Mouse (Mus musculus): ENCODE results near the gene Stpg3. TPM values are rescaled to one million over a fixed set of nuclear protein-coding genes. Genes with fewer than 3 reads are reported as not detected.

Stpg3 gene
- total and polyA plus RNA-seq, 3 experiments = not detected

DNA sequence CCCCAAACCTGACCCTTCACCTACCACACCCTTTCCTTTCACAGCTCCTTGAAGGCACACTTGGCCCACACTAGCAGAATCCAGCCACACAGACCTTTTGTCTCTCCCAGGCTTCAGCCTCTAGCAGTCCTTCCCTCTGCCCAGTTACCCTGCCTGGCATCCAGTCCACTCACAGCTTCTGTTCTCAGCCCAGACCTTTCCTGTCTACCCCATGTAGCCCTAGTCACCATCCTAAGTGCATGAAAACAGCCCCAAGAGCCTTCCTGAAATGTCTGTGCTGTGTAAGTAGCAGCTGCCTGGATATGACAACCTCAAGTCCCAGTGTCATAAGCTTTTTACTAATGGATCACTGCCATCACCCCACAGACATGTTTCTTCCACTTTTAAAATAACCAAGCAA, 16.5 kb downstream of the Stpg3 start:
- H3K4me3 ChIP-seq (replicated peaks in 1 of 3; ENCODE audit: low read depth in 2 of 3, low read length in 2 of 3, poor library complexity in 1 of 3) = no peak overlapping the region
- no peak overlapping the region for H3K4me2 ChIP-seq (ENCODE audit: insufficient read depth, low read depth, poor library complexity, severe bottlenecking)
- DNase-seq (ENCODE audit: extremely low read depth) = no peak
- H3K27ac ChIP-seq (ENCODE audit: insufficient read depth, low read depth) = no peak overlapping the region
- in situ Hi-C loops (cut with MboI; ENCODE audit: low pct_ligation_motif_present, low pct_unique_long_range_greater_than_20kb, low sequenced_read_pairs) (no loop called here), dilution Hi-C loops (cut with MboI; ENCODE audit: extremely low pct_ligation_motif_present, extremely low pct_unique_long_range_greater_than_20kb, low sequenced_read_pairs) (no loop called here)
- H3K79me2 ChIP-seq (replicated peaks; ENCODE audit: control insufficient read depth, extremely low read depth, insufficient read depth, poor library complexity, severe bottlenecking) = peaks cover 13% of the 10 kb centered on the region
- H3K27me3 ChIP-seq (replicated peaks) = no peaks in the 10 kb centered on the region
- no peak for TF ChIP-seq USF1 (IDR thresholded peaks at IDR 0.05; ENCODE audit: low read depth, low read length)
- 0 out of 2 replicates have a peak, but pooled peaks have one; percentile 5 for TF ChIP-seq POLR2A (IDR thresholded peaks at IDR 0.05; ENCODE audit: low read depth, low read length)
- H3K36me3 ChIP-seq (replicated peaks in 1 of 2; ENCODE audit: control insufficient read depth in 1 of 2, insufficient read depth in 1 of 2, low read length in 1 of 2) = peaks cover 35 to 65% of the 10 kb centered on the region in 2 experiments
- H3K9ac ChIP-seq (ENCODE audit: insufficient read depth, low read depth) = no peak overlapping the region
- H3K4me1 ChIP-seq (ENCODE audit: control insufficient read depth in 1 of 2, insufficient read depth in 2 of 2) = peaks cover 14 to 33% of the 10 kb centered on the region in 2 experiments
- H3K9me3 ChIP-seq (replicated peaks; ENCODE audit: low read length) = no peaks in the 10 kb centered on the region

DNA sequence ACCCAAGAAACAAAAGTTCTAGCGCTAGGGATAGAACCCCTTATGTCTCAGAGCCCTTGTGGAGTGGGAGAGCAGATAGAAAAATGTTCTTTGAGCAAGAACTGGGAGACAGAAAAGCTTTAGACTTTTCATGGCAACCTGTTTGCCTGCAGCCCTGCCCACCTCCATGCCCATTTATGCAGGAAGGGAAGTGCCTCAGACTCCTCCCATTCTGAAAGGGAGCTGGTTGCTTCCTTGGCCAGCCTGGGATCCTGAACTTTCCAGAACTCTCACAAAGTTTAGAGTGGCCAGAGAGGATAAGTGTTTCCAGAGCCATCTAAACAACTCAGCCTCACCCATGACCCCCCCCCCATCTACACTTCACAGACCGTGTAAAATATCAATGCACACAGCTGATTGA, 17.2 kb downstream of the Stpg3 start:
- in situ Hi-C loops (cut with MboI; ENCODE audit: low pct_ligation_motif_present, low pct_unique_long_range_greater_than_20kb, low sequenced_read_pairs) = no loop called here
- H3K4me2 ChIP-seq (ENCODE audit: insufficient read depth, low read depth, poor library complexity, severe bottlenecking) = peak overlapping the region; percentile 62
- H3K27me3 ChIP-seq (replicated peaks) = no peaks in the 10 kb centered on the region
- no peak for TF ChIP-seq MAZ (IDR thresholded peaks at IDR 0.05; ENCODE audit: low read depth, low read length)
- no peak for TF ChIP-seq BHLHE40 (IDR thresholded peaks at IDR 0.05; ENCODE audit: low read depth, low read length)
- no peak for TF ChIP-seq RCOR1 (conservative IDR thresholded peaks at IDR 0.05; ENCODE audit: low read depth, low read length)
- no peak for TF ChIP-seq PAX5 (IDR thresholded peaks at IDR 0.05; ENCODE audit: low read length)
- no peak for TF ChIP-seq HCFC1 (IDR thresholded peaks at IDR 0.05; ENCODE audit: low read depth, low read length)
- TF ChIP-seq ZKSCAN1 (IDR thresholded peaks at IDR 0.05; ENCODE audit: borderline replicate concordance, low read depth, low read length) = no peak
- no peak for TF ChIP-seq USF1 (IDR thresholded peaks at IDR 0.05; ENCODE audit: low read depth, low read length)
- TF ChIP-seq MAFK (IDR thresholded peaks at IDR 0.05; ENCODE audit: insufficient replicate concordance, low read length) = no peak
- no peak for TF ChIP-seq NELFE (IDR thresholded peaks at IDR 0.05; ENCODE audit: low read depth, low read length)
- TF ChIP-seq ETS1 (conservative IDR thresholded peaks at IDR 0.05; ENCODE audit: low read depth, low read length) = no peak
- TF ChIP-seq SIN3A (IDR thresholded peaks at IDR 0.05; ENCODE audit: low read length) = no peak
- no peak for TF ChIP-seq CHD2 (IDR thresholded peaks at IDR 0.05; ENCODE audit: low read length)
- no peak for TF ChIP-seq TCF12 (IDR thresholded peaks at IDR 0.05; ENCODE audit: low read depth, low read length)
- TF ChIP-seq POLR2AphosphoS2 (IDR thresholded peaks at IDR 0.05; ENCODE audit: low read depth, low read length) = no peak
- no peak for TF ChIP-seq MEF2A (IDR thresholded peaks at IDR 0.05; ENCODE audit: borderline replicate concordance, low read depth, low read length)
- TF ChIP-seq EP300 (IDR thresholded peaks at IDR 0.05; ENCODE audit: low read length) = no peak
- no peak for TF ChIP-seq ZNF384 (IDR thresholded peaks at IDR 0.05; ENCODE audit: low read depth, low read length)
- TF ChIP-seq CTCF (conservative IDR thresholded peaks at IDR 0.05 in 1 of 2, IDR thresholded peaks at IDR 0.05 in 1 of 2; ENCODE audit: low read depth in 2 of 2, low read length in 2 of 2) = no peak
- no peak for TF ChIP-seq ELF1 (IDR thresholded peaks at IDR 0.05; ENCODE audit: low read depth, low read length)
- dilution Hi-C loops (cut with MboI; ENCODE audit: extremely low pct_ligation_motif_present, extremely low pct_unique_long_range_greater_than_20kb, low sequenced_read_pairs) = no loop called here
- H3K4me1 ChIP-seq (ENCODE audit: control insufficient read depth in 1 of 2, insufficient read depth in 2 of 2) = peaks cover 14 to 36% of the 10 kb centered on the region in 2 experiments
- H3K27ac ChIP-seq (ENCODE audit: insufficient read depth, low read depth) = peak overlapping the region; percentile 96
- peak overlapping the region; percentile 49; the same call in 1 of the 2 replicates for H3K9ac ChIP-seq (ENCODE audit: insufficient read depth, low read depth)
- H3K36me3 ChIP-seq (replicated peaks in 1 of 2; ENCODE audit: control insufficient read depth in 1 of 2, insufficient read depth in 1 of 2, low read length in 1 of 2) = peaks cover 28 to 60% of the 10 kb centered on the region in 2 experiments
- H3K9me3 ChIP-seq (replicated peaks; ENCODE audit: low read length) = no peaks in the 10 kb centered on the region
- H3K79me2 ChIP-seq (replicated peaks; ENCODE audit: control insufficient read depth, extremely low read depth, insufficient read depth, poor library complexity, severe bottlenecking) = peaks cover 16% of the 10 kb centered on the region
- DNase-seq (ENCODE audit: extremely low read depth) = no peak
- peak overlapping the region in 1 of 3 experiments; percentile 61 for H3K4me3 ChIP-seq (replicated peaks in 1 of 3; ENCODE audit: low read depth in 2 of 3, low read length in 2 of 3, poor library complexity in 1 of 3)
